Mouse (Mus musculus): Measurements from ENCODE around the gene Tldc2. TPM values are rescaled to one million over a fixed set of nuclear protein-coding genes. Genes with fewer than 3 reads are reported as not detected.

Tldc2 gene
- polyA plus RNA-seq, 1 experiment, result not detected

- Histone ChIP-seq H3K4me1 (ENCODE audit: control insufficient read depth, insufficient read depth, low read length) (no peaks in the 10 kb centered on the region; the same call in none of the 2 replicates), H3K4me3 (ENCODE audit: insufficient read depth, low read length) (no peak overlapping the region), H3K27ac (ENCODE audit: insufficient read depth, low read length) (no peak overlapping the region)
- TF ChIP-seq POLR2A (IDR thresholded peaks at IDR 0.05; ENCODE audit: low read depth, low read length) (no peak), CTCF (IDR thresholded peaks at IDR 0.05; ENCODE audit: borderline replicate concordance, insufficient read depth, low read length) (no peak)
Observed at GRCm38 (mm10) chr2:157129601-157130164, 42.8 kb downstream of the Tldc2 start.

DNA sequence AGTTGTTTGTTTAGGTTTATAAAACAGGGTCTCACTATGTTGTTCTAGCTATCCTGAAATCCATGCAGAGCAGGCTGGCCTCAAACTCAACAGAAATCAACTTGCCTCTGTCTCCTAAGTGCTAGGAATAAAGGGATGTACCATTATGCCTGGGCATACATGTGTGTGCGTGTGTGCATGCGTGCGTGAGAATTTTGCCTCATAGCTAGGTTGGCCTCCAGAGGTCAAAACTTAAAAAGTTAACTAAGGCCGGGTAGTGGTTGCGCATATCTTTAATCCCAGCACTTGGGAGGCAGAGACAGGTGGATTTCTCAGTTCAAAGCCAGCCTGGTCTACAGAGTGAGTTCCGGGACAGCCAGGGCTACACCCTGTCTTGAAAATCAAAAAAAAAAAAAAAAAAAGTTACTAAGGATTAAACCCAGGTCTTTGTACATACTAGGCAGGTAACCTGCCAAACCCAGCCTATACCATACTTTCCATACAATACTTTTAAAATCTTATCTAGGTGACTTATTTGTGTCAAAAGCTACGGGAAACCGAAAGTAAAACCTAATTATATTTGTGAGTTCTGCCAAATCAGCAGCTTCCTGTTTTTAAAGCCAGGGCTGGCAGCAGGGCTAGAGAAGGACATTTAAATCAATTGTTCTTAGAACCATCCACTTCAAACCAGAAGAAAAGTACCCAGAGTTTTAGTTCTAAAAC is 44.1 kb downstream of the Tldc2 start:
- TF ChIP-seq POLR2A (IDR thresholded peaks at IDR 0.05; ENCODE audit: low read depth, low read length), result no peak
- TF ChIP-seq CTCF (IDR thresholded peaks at IDR 0.05; ENCODE audit: borderline replicate concordance, insufficient read depth, low read length), result no peak
- Histone ChIP-seq H3K4me3 (ENCODE audit: insufficient read depth, low read length) (no peak overlapping the region), H3K4me1 (ENCODE audit: control insufficient read depth, insufficient read depth, low read length) (no peaks in the 10 kb centered on the region; the same call in none of the 2 replicates), H3K27ac (ENCODE audit: insufficient read depth, low read length) (no peak overlapping the region)

DNA sequence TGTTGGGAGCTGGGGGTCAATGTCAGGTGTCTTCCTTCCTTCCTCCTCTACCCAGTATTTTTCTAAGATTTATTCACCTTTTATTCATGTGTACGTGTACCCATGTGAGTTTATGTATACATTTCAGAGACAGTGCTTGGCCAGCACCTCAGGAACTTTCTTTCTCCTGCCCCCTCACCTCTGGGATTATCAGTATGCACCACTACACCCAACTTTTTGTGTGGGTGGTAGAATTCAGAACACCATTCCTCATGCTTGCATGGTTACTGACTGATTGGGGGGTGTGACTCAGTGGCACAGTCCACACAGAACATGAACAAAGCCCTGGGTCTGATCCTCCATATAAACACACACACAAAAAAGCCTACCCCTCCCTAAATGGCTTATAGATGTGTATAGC is 45.2 kb downstream of the Tldc2 start:
- no peak overlapping the region for H3K27ac ChIP-seq (ENCODE audit: insufficient read depth, low read length)
- H3K4me1 ChIP-seq (ENCODE audit: control insufficient read depth, insufficient read depth, low read length), result no peaks in the 10 kb centered on the region; the same call in none of the 2 replicates
- TF ChIP-seq CTCF (IDR thresholded peaks at IDR 0.05; ENCODE audit: borderline replicate concordance, insufficient read depth, low read length) (no peak), POLR2A (IDR thresholded peaks at IDR 0.05; ENCODE audit: low read depth, low read length) (no peak)
- H3K4me3 ChIP-seq (ENCODE audit: insufficient read depth, low read length), result no peak overlapping the region

- Histone ChIP-seq H3K4me1 (ENCODE audit: control insufficient read depth, insufficient read depth, low read length) (no peaks in the 10 kb centered on the region; the same call in none of the 2 replicates), H3K27ac (ENCODE audit: insufficient read depth, low read length) (no peak overlapping the region), H3K4me3 (ENCODE audit: insufficient read depth, low read length) (peak overlapping the region; percentile 8)
- TF ChIP-seq CTCF (IDR thresholded peaks at IDR 0.05; ENCODE audit: borderline replicate concordance, insufficient read depth, low read length) (no peak), POLR2A (IDR thresholded peaks at IDR 0.05; ENCODE audit: low read depth, low read length) (no peak)
Observed at GRCm38 (mm10) chr2:157132686-157133540, 46.1 kb downstream of the Tldc2 start.

- Histone ChIP-seq H3K4me3 (ENCODE audit: insufficient read depth, low read length) (peak overlapping the region; percentile 96), H3K27ac (ENCODE audit: insufficient read depth, low read length) (peak overlapping the region; percentile 50), H3K4me1 (ENCODE audit: control insufficient read depth, insufficient read depth, low read length) (no peaks in the 10 kb centered on the region; the same call in none of the 2 replicates)
- TF ChIP-seq POLR2A (IDR thresholded peaks at IDR 0.05; ENCODE audit: low read depth, low read length) (no peak), CTCF (IDR thresholded peaks at IDR 0.05; ENCODE audit: borderline replicate concordance, insufficient read depth, low read length) (no peak)
Observed at GRCm38 (mm10) chr2:157133769-157134478, 47.1 kb downstream of the Tldc2 start.

- TF ChIP-seq POLR2A (IDR thresholded peaks at IDR 0.05; ENCODE audit: low read depth, low read length) (no peak), CTCF (IDR thresholded peaks at IDR 0.05; ENCODE audit: borderline replicate concordance, insufficient read depth, low read length) (no peak)
- H3K4me1 ChIP-seq (ENCODE audit: control insufficient read depth, insufficient read depth, low read length), result no peaks in the 10 kb centered on the region; the same call in none of the 2 replicates
- peak overlapping the region; percentile 50 for H3K27ac ChIP-seq (ENCODE audit: insufficient read depth, low read length)
- H3K4me3 ChIP-seq (ENCODE audit: insufficient read depth, low read length), result peak overlapping the region; percentile 96
Observed at GRCm38 (mm10) chr2:157134479-157134931, 47.6 kb downstream of the Tldc2 start.

DNA sequence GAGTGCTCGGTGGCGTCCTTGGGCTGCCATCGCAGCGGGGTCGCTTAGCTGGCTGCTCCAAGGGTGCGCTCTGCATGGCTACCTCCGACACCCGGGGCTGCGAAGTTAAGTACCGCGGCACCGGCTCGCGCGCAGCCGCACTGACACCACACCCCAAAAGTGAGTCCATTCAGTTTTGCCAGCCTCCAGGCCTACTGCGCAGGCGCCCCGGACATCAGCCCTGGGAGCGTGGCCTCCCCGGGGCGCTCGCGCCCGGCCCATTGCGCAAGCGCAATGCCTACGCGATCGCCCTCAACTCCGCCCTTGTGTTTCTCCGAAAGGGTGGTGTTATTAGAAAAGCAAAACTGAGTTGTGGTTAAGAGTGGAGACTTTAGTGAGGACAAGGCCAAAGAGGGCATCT is 48.2 kb downstream of the Tldc2 start, which contains the start of gene Samhd1:
Samhd1 (minus strand) TSS at position 252 of the 400 bp plus-strand sequence.
- Histone ChIP-seq H3K4me1 (ENCODE audit: control insufficient read depth, insufficient read depth, low read length) (no peaks in the 10 kb centered on the region; the same call in none of the 2 replicates), H3K27ac (ENCODE audit: insufficient read depth, low read length) (peak within 1 kb of the TSS; percentile 57), H3K4me3 (ENCODE audit: insufficient read depth, low read length) (peak within 1 kb of the TSS; percentile 96)
- TF ChIP-seq CTCF (IDR thresholded peaks at IDR 0.05; ENCODE audit: borderline replicate concordance, insufficient read depth, low read length), result no peak
- peak; percentile 85 for TF ChIP-seq POLR2A (IDR thresholded peaks at IDR 0.05; ENCODE audit: low read depth, low read length)

DNA sequence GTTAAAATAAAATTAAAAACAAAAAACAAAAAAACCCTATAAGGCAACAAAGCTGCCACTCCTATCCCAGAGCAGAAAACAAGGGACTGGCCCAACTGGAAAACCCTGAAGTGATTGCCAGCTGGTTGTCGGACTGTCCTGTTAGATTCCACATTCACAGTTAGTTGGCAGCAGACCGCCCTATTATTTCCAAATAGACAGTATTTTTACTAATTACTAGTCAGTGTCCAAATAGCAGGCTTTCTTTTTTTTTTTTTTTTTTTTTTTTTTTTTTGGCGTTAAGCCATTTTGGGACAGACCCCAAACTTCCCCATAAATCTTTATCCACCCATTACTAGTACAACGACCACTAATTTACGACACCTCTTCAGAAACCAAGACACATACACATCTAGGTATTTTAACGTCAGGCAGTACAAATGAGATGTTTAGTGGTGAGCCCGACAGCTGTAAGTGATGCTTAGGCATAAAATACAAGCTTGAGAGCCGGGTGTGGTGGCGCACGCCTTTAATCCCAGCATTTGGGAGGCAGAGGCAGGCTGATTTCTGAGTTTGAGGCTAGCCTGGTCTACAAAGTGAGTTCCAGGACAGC is 48.8 kb downstream of the Tldc2 start:
- TF ChIP-seq POLR2A (IDR thresholded peaks at IDR 0.05; ENCODE audit: low read depth, low read length) (no peak), CTCF (IDR thresholded peaks at IDR 0.05; ENCODE audit: borderline replicate concordance, insufficient read depth, low read length) (no peak)
- Histone ChIP-seq H3K4me1 (ENCODE audit: control insufficient read depth, insufficient read depth, low read length) (no peaks in the 10 kb centered on the region; the same call in none of the 2 replicates), H3K4me3 (ENCODE audit: insufficient read depth, low read length) (no peak overlapping the region), H3K27ac (ENCODE audit: insufficient read depth, low read length) (peak overlapping the region; percentile 57)
